Mouse (Mus musculus): ENCODE results near the gene Bmp8b. TPM values are rescaled to one million over a fixed set of nuclear protein-coding genes. Genes with fewer than 3 reads are reported as not detected.

Bmp8b gene
- 0.94 and 1.5 TPM in 2 replicates for polyA plus RNA-seq (2015; fragmentation: Nextera tagmentation; extraction: Ambion mirVana)

DNA sequence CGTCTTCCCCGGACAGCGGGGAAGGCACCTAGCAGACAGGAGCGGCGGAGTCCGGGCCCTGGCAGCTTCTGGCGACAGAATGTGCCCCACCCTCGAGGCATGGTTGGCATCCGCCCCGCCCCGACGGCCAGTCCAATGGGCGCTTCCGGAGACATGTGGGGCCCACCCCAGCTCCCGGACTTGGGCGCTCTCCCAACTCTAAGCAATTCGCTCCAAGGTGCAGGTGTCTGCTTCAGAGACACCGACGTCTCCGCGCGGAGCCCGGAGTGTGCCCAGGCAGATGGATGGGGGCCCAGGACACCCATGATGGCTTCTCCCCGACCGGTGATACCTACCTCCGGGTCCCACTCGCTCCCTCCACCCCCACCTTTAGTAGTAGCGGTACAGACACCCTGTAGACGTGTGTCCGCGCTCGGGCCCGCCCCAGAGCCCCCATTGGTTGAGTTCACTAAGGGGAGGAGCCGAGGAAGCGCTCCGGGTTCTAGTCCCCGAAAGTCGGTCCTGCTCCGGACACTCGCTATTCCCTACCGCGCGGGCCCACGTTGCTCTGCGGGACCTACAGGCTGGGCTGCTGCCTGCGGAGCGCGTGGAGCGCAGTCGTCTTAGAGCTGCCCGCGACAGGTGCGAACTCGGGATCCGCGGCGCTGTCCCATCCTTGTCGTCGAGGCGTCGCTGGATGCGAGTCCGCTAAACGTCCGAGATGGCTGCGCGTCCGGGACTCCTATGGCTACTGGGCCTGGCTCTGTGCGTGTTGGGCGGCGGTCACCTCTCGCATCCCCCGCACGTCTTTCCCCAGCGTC, at the start of gene Bmp8b:
Bmp8b (plus strand) TSS at position 515 of the 800 bp plus-strand sequence.

DNA sequence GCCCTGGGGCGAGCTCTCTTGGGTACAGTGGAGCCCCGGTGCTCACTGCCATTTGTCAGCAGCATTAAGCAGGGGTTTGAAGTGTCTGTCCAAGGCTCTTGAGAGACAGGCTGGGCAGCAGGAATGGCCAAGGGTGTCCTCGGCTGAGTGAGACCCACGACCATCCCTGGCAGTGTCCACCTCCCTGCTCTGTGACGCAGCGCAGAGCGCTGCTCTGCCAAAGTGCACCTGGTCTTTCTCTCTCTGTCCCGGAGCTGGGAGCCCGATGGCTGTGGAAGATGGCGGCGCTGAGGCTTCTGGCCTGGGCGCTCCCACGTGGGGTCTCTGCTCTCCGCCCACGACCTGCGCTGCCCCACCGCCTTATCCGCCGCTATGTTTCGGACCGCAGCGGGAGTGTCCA, 11.0 kb downstream of the Bmp8b start, which contains the start of gene Oxct2b:
Oxct2b (plus strand) TSS at position 256 of the 400 bp plus-strand sequence.

DNA sequence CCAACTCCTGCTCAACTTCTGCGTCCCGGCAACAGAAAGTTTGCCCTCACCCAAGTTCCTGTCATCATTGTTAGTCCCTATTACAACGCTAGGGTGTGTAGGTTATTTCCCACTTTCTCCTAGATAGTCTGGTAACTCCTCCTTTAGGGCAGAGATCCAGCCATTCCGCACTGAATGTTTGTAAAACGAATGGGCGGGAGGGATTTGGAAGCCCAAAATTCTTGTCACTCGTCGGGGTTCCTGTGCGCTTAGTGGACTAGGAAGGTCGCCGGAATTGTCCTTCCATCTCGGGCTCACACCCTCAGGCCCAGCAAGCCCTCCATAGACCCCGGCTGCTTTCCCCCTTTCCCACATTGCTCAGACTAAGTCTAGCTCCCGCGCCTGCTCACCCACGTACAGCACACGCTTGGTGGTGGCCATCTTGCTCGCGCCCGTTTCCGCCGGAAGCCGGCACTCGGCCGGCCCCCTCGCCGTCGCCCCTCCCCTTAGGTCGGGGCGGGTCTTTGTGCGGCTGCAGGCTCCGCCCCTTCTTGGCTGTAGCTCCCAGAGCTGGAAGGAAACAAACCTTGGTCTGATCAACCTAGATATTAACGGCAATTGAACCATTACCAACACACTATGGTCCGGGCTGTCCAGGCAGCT, 34.7 kb downstream of the Bmp8b start, which contains the start of gene Ppie:
Ppie (minus strand) TSS at position 439 of the 642 bp plus-strand sequence.

Other genes with a start within 250 kb of the Bmp8b start
- gene Cap1, start 219.1 kb upstream of the Bmp8b start, polyA plus RNA-seq (2015; fragmentation: Nextera tagmentation; extraction: Ambion mirVana): 126 and 136 TPM in 2 replicates
- gene Mfsd2a, start 144.0 kb upstream of the Bmp8b start, polyA plus RNA-seq (2015; fragmentation: Nextera tagmentation; extraction: Ambion mirVana): 3.5 and 4.8 TPM in 2 replicates
- 30.1 and 33.2 TPM in 2 replicates for gene Mycl, start 109.5 kb upstream of the Bmp8b start, polyA plus RNA-seq (2015; fragmentation: Nextera tagmentation; extraction: Ambion mirVana)
- 13.2 and 13.5 TPM in 2 replicates for gene Trit1, start 88.6 kb upstream of the Bmp8b start, polyA plus RNA-seq (2015; fragmentation: Nextera tagmentation; extraction: Ambion mirVana)
- gene Oxct2b, start 11.1 kb downstream of the Bmp8b start, polyA plus RNA-seq (2015; fragmentation: Nextera tagmentation; extraction: Ambion mirVana): 0.13 TPM in 1 of 2 replicates, not detected in the other
- 51.4 and 54.7 TPM in 2 replicates for gene Ppie, start 34.8 kb downstream of the Bmp8b start, polyA plus RNA-seq (2015; fragmentation: Nextera tagmentation; extraction: Ambion mirVana)
- gene Hpcal4, start 78.1 kb downstream of the Bmp8b start, polyA plus RNA-seq (2015; fragmentation: Nextera tagmentation; extraction: Ambion mirVana): 0.11 and 0.13 TPM in 2 replicates
- gene Nt5c1a, start 96.3 kb downstream of the Bmp8b start, polyA plus RNA-seq (2015; fragmentation: Nextera tagmentation; extraction: Ambion mirVana): not detected in 2 replicates
- 5.6 and 6.0 TPM in 2 replicates for gene Heyl, start 128.4 kb downstream of the Bmp8b start, polyA plus RNA-seq (2015; fragmentation: Nextera tagmentation; extraction: Ambion mirVana)
- gene Pabpc4, start 157.2 kb downstream of the Bmp8b start, polyA plus RNA-seq (2015; fragmentation: Nextera tagmentation; extraction: Ambion mirVana): 18.0 and 22.8 TPM in 2 replicates
- gene Oxct2a, start 218.5 kb downstream of the Bmp8b start, polyA plus RNA-seq (2015; fragmentation: Nextera tagmentation; extraction: Ambion mirVana): not detected in 2 replicates
- 1.2 and 1.4 TPM in 2 replicates for gene Bmp8a, start 238.1 kb downstream of the Bmp8b start, polyA plus RNA-seq (2015; fragmentation: Nextera tagmentation; extraction: Ambion mirVana)